Mouse (Mus musculus) cerebellum, adult 18-20 months (tissue): ENCODE measurements around the gene Gorab.

Experiments used
- DNase-seq, 2 experiments: peaks; one replicate each; pipeline ENCODE4 v3.0.0; 2021

Gorab gene

DNA sequence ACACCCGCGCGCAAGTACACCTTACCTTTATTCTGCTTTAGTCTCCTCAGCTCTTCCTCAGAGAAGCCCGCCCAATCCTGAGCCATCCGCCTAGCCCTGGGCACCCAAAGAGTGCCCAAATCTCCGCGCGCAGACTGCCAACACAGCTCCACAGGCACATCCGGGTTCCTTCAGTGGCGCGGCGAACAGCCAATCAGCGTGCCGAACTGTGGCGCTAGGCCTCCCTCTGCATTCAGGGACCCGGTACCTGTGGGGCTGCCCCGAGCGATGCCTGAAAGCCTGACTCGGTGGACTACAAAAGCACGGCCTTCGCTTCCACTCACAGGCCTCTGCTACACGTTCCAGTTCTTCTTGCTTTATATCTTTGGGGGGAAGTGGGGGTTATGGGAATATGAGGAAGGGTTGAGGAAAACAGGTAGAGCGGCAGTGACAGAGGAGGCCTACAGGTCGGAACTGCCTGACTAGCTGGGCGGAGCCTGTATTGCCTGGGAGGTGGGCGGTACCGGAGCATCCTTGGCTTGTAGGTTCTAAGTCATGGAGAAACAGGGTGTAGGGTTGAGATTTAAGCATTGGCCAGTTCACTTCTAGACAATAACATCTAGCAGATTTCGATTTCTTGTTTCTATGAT, at the start of gene Gorab:
Gene Gorab (minus strand): TSS at position 172 of the 629 bp plus-strand sequence.
- DNase-seq = peak; percentile 96 to 97

DNA sequence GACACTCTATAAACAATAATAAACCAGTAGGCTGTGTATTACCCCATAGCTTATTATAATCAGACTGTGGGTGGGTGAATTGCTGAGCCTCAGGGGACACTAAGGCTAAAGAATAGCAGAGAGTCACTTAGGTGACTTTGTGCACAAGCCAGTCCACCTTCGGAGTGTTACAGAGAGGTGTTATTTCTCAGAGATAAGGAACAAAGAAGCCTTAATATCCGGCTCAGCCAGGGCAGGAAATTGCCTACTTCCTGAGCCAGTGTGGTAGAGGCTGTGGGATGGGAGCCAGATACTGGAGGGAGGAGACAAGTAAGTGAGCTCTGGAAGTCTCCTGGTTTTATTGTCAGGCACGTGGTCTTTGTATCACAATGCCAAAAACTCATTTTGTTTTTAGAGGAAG, 40.4 kb upstream of the Gorab start:
- DNase-seq = no peak

- DNase-seq = no peak
These were observed 35.5 kb upstream of the Gorab start for GRCm38 (mm10) chr1:163439002-163439401.

GRCm38 (mm10) chr1:163423467-163424014, 20.1 kb upstream of the Gorab start:
- no peak for DNase-seq

DNA sequence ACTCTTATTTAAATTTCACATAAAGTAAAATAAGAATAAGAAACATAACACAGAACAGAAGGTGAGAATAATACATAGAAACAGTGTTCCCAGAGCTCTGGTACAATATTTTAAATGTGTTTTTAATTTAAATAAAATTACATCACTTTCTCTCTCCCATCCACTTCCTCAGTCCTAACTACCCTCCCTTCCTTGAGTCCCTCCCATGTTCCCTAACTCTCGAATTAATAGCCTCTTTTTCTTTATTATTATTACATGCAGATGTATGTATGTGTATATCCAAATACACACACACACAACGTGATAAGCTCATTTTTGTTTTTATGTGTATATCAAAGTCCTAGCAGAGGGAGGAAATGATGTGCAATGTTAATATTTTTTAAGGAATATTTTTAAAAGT, 13.7 kb upstream of the Gorab start:
- DNase-seq = no peak

- no peak for DNase-seq
These were observed 10.7 kb upstream of the Gorab start for GRCm38 (mm10) chr1:163414200-163414599.

DNA sequence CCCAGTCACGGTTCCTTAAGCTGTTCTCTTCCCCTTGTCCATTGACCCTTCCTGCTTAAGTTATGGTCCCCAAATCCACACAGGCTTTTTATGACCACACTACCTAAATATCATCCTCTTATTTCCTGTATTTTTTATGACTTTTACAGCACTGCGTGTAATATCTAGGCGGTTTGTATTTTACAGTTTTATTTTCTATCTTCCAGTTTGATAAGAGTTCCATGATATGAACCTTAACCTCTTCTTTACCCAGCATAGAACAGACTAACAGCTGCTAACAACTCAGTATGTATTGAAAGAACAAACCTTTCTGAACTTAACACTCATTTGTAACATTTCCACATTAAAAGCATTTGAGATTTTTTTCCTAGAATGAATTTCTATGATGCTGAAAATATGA, 2.7 kb upstream of the Gorab start:
- no peak for DNase-seq

DNA sequence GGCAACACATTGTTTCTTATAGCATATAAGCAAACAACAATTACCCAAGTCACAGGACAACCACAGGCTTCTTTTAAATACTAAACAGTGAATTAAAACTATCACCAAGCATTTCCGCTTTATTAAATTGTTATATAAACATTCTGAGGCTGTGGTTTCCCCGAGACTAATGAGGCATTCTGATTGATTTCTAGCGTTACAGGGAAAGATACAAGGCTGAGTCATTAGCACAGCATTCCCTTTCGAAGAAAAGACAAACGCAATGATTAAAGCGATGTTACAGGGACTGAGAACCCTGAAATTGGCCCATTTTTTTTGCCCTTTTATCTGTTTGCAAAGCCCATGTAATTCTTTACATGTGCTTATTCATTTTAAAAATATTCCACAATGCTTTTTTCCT, 12.1 kb downstream of the Gorab start:
- no peak for DNase-seq

- no peak for DNase-seq
These were observed 13.4 kb downstream of the Gorab start for GRCm38 (mm10) chr1:163390044-163390443.

DNA sequence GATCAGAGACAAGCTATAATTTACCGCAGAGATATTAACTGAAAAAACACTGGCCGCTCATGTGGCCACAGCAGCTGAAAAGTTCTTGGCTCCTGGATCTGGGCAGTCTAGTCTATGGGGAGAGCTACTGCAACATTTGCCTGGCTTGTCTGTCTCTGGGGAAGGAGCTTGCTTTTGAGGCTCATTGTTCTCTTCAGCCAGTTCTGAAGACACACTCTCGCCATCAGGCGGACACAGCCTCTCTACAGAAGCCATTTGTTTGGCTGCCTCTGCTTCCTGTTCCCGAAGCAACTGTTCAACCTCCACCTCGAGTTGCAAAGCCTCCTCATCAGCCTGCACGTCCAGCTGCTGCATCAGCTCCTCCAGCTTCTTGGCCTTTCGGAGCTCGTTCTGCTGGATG, 17.3 kb downstream of the Gorab start:
- DNase-seq = no peak

GRCm38 (mm10) chr1:163383442-163384027, 19.9 kb downstream of the Gorab start:
- no peak for DNase-seq

- no peak for DNase-seq
These were observed 21.3 kb downstream of the Gorab start for GRCm38 (mm10) chr1:163382048-163382719.

DNA sequence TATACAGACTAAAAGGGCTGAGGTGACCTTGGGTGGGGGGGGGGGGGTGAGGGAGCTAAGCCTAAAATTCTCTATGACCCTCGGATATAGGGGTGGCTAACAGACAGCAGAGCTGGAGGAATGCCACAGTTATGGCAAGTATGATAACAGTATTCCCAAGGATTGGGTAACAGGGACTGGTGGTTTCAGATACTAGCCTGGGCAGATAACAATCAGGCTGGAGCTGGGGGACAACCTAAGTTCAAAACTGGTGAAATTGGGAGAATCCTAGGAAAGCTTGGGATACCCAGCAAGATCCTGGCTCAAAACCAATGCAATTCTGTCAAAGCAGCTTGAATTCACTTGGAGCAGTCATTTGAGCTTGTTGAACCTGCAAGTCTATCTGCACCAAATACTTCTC, 22.9 kb downstream of the Gorab start:
- no peak for DNase-seq

- no peak for DNase-seq
These were observed 23.4 kb downstream of the Gorab start for GRCm38 (mm10) chr1:163380072-163380471.

DNA sequence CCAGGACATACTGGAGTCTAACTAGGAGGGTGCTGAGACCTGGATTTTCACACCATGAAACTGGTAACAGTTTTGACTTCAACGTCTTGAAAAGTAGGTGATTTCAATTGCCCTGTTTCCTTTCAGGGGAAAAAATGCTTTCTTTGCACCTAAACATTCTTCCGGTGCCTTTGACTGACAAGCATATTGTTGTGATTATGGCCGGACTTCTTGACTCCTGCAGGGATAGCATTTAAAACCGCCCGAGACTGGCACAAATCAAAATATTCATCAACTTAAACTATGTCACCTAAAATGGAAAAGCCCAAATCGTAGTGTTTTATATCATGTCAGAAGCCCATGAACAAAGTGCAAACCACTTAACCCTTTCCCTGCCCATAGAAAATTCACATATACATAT, 25.5 kb downstream of the Gorab start:
- DNase-seq = no peak

- DNase-seq = no peak
These were observed 26.5 kb downstream of the Gorab start for GRCm38 (mm10) chr1:163376818-163377581.

GRCm38 (mm10) chr1:163374455-163374854, 29.0 kb downstream of the Gorab start:
- no peak for DNase-seq

- no peak for DNase-seq
These were observed 41.3 kb downstream of the Gorab start for GRCm38 (mm10) chr1:163362202-163362601.

DNA sequence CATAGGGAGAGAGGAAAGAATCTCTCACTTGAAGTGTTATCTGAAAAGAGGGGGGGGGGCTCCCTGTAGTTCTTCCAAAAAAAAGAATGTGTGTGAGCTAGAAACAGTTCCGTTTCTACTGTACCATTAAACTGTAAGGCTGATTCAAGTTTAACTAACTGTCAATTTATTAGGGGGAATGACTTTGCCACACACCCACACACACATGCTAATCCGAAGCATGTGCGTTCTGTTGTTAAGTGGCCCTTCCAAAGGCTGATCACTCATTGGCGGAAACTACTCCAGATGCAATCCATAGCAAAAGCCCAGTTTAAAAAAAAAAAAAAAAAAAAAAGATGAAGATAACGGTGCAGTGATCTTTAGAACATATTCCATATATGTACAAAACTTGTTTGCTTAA, 42.1 kb downstream of the Gorab start:
- DNase-seq = no peak

GRCm38 (mm10) chr1:163360796-163361195, 42.7 kb downstream of the Gorab start:
- DNase-seq = no peak

GRCm38 (mm10) chr1:163359521-163359920, 43.9 kb downstream of the Gorab start:
- no peak for DNase-seq

DNA sequence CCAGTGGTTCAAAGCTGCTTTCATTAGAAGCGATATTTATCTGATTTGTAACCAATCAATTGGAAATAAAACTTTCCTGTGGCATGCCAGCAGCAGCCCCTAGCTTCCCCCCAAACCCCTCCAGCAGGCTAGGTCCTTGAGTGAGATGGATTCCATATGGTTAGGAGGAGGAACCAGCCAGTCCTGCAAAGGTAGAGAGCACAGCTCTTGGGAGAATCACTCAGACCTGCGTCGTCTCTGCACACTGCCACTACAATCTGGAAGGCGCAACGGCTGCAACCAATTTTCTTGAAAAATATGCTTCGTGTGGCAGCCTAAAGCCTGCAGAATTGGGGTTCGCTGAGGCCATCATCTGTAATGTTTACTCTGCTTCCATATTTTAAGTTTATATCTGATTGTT, 45.3 kb downstream of the Gorab start:
- no peak for DNase-seq

GRCm38 (mm10) chr1:163357733-163358132, 45.7 kb downstream of the Gorab start:
- no peak for DNase-seq
